Mouse (Mus musculus) adrenal gland, adult (tissue): ENCODE measurements at regions not wholly inside any gene's neighbourhood (a gene's known extent, or its start where the extent isn't known, plus 50 kb on each side); places are given as distances from the start of the nearest gene placed in this dataset.
"Not testable (repeated sequence)": the region's sequence is repeated elsewhere in the genome, so short reads cannot be mapped to it uniquely, and the experiment has no call there.

Experiments used
- DNase-seq, 2 experiments: peaks; one replicate each; pipeline ENCODE4 v3.0.0; 2022 to 2023; ENCODE audit warnings: low spot score in 1 of 2; ENCODE audit not compliant: inconsistent age in 2 of 2

DNA sequence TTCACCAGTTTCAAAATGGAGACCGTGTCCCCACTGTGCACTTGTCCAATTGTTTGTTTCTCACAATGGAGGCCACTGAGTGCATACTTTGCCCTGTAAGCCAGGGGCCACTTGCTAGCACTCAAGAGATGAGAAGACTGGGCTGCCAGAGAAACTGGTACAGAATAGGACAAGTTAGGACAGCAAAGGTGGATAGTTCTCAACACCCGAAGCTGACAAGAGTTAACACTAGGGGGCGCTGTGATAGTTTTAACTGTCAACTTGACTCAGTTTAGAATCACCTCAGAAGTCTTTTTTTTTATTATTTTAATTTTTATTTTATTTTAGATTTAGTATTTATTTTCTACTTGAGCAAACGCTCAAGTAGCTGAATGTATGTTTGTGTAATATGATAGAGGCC is 188.2 kb upstream of the Asap2 start:
- DNase-seq: peak in 1 of 2 experiments; percentile 30

DNA sequence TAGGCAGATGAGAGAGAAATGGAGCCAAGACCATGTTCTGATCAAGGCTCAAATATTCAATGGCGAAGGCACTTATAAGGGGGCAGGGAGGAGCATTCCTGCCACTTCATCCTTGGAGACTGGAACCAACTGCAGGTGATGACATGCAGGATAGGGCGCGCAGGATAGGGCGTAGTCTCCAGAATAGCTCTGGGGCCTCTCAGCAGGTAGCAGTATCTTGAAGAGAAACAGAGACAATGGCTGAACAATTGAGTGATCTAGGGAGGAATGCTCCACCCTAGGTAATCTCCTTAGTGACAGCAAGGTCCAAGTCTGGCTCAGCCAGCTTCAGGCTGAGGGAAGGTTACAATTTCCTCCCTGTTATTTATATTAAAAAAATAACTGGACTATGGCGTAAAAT is 184.8 kb upstream of the Asap2 start:
- DNase-seq: not testable (repeated sequence)

DNA sequence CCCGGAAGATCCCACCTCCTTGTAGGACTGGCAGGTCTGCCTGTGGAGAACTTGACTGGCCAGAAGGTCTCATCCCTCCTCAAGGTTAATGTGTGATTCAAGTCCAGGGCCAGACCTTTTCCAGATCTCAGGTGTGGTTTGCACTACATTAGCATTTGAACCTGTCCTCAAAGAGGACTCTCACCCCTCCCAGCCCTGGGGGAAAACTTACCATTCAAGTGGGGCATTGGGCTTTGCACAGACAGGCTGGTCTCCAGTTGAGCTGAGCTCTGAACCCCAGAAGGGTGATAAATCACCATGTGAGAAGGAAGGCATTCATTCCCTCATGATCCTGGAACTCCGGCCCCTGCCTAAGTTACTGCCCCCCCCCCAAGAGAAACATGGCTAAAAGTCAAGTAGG is 183.6 kb upstream of the Asap2 start:
- DNase-seq: no peak

DNA sequence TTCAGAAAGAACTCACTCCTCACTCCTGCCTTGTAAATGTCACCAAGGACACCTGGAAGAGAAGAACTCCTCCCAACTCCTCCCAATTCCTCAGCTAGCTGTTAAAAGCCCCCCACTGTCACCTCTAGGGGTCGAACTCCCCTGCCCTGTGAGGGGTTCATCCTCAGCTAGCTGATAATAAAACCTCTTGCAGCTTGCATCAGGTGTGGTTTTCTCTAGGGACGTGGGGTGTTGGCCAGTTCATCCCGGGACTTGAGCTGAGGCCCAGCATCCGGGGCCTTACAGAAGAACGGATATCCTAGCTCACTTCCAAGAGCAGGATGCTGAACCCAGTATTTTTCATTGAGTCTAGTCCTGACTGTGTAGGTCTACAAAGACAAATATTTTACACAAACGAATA is 176.4 kb upstream of the Asap2 start:
- not testable (repeated sequence) for DNase-seq

DNA sequence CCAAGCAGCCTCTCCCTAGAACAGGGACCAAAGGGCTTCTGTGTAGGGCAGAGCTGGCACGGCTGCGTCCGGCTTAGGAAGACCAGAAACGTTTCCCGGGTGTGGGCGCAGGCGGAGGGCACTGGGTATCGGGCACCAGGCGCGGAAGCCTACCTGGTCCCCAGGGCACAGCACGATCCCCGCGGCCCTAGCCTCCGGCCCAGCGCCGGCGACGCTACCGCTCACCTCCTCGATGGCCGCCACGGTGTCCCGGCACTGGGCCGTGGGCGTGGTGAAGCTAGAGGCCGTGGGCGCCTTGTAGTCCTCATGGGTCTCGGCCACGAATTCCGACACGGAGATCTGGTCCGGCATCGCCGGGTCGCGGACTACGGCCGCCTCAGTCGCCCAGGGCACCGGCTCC is 175.1 kb upstream of the Asap2 start:
- not testable (repeated sequence) for DNase-seq

DNA sequence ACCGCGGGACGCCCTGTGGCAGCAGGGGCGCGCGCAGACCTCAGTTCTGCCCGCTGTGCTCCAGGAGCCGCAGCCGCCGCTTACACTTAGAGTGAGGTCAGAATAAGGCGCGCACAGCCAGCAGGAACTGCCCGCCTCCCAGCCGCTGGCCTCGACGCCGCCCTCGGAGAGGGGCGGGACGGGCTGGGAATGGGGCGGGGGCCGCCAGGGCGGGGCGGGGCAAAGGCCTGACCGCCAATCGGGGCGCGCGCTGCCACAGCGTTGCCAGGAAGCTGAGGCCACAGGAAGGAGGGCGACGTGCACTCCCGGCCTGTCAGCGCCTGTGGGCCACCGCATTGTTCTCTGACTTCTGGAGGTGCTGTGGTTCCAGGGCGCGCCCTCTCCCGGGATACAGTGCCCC is 174.7 kb upstream of the Asap2 start:
- DNase-seq: peak; percentile 57 to 84

DNA sequence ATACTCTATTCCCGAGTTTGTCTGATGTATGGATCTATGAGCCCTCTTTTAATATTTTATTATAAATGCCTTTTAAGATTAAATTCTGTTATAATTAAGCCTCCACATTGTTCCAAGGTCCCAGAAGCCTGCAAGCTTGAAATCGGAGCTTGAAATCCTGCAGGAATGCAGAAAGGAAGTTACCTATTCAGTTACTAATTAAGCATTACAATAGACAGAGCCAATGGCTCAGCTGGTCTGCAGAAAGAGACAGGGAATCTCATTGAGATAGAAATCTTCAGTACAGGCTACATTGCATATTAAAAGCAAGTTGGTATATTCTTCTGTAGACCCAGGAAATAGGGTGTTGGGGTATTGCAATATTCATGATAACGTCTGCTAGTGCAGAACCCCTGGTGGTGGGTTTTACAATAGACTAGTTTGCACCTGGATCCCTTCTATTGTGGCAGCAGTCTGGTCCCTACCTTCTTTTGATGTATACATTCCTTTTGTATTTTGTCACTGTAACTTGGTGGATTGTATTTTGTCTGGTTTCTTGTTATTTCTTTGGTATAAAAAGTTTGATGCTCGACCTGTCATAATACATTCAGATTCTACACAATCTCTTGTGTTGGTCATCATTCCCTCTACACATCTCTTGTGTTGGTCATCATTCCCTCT is 146.5 kb upstream of the Asap2 start:
- not testable (repeated sequence) for DNase-seq

DNA sequence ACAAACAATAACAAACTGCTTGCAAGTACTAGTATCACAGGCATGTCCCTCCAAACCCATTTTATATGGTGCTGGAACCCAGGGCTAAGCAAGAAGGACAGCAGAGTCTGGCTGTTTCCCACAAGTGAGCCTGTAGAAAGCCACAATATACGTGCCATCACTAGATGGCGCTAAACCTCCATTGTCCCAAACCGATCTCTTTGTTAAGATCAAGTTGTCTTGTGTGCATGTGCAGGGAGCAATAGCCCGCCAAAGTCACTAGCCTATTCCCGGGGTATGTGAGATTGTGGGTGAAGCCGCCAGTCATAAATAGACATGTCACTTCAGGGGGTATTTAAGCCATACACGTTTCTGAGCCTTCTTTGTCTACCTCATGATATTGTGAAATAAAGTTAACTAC is 145.4 kb upstream of the Asap2 start:
- peak; percentile 25 to 79 for DNase-seq

DNA sequence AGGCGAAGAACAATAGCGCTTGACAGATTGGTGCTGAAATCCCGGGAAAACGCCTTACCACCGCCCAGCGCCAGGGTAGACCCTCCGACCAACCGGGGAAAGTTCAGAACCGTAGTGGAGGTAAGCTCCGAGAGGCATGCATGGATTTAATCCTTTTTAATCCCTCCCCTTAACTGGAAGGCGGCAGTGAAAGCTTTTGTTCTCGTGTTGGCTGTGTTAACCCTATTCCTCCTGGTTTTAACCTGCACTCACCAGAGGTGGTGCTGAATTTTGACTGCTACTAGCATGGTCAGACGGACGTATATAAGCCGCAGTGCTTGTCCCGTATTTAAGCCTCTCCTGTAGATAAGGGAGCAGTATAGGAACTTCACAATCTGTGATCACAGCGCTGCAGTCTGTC is 145.0 kb upstream of the Asap2 start:
- DNase-seq: no peak

DNA sequence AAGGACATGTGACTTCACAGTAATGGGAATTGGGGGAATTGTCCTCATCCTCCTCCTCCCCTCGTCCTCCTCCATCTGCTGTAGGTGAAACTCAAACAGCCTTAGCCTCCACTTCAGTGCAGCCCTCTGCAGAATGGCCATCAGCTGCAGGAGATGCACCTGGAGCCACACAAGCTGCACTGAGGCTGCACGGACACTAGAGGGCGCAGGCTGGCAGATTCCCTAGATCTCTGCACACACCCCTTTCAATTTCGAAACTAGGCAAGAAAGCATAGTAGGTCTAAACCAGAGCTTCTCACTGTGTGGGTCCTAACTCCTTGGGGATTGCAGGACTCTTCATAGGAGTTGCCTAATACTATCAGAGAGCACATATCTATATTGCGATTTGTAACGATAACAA is 106.2 kb upstream of the Asap2 start:
- DNase-seq: peak in 1 of 2 experiments; percentile 25

DNA sequence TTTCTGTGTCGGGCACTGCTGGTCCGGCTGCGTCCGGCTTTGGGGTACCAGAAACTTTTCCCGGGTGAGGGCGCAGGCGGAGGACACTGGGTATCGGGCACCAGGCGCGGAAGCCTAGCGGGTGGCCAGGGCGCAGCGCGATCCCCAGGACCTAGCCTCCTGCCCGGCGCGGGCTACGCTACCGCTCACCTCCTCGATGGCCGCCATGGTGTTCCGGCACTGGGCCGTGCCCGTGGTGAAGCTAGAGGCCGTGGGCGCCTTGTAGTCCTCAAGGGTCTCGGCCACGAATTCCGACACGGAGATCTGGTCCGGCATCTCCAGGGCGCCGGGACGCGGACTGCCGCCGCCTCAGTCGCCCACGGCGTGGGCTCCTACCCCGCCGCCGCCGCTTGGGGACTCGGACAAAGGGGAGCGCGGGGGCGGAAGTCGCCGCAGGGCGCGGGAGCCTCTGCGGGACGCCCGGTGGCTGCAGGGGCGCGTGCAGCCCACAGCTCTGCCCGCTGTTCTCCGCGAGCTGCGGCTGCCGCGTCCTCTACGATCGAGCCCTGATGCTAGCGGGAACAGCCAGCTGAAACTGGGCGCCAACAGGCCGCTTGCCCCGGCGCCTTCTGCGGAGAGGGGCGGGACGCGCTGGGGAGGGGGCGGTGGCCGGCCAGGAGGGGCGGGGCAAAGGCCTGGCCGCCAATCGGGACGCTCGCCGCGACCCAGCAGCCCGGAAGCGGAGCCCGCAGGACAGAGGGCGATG is 69.4 kb upstream of the Asap2 start:
- DNase-seq: peak; percentile 69 to 87

DNA sequence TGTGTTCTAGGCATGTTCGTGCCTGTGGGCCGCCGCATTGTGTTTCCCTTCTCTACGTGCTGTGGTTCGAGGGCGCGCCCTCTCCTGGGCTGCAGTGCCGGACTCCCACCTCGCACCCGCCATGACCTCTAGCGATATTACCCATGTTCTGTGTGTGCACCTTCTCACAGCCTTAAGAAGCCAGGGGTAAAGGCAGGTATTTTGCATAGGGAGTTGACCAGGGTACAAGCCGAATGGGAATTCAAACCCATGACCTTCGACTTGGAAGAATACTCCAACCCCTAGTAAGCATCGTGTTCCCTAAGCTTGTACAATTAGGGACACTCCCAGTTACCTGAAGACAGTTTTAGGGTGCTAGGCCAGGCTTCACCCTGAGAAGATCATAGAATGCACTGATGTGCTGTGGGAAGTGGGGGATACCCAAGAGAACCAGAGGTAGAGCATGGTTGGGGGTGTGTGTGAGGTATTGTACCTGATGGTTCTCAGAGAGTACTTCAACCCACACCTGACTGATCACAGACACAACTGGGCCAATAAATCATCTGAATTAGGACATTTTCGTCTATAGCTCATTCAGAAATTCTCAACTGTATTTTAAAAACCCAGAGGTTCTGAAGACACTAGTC is 68.7 kb upstream of the Asap2 start:
- not testable (repeated sequence) for DNase-seq

DNA sequence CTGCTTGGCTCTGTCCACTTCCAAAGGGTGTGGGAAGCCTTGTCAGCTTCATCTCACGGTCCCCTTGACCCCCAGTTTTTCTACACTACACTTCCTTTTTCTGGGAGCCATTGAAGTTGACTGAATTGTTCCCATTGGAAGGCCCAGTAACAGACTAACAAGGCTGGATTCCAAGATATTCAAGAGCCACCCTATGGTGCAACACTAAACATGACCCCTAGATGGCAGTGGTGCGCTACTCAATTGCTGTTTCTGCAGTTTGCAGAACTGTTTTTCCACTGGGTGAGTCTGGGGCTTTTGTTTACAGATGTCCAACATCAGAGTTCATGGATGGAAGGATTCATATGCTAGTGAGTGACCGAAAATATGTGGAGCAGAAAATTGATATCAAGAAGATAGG is 61.3 kb upstream of the Asap2 start:
- peak; percentile 30 to 76 for DNase-seq
